Mouse (Mus musculus): ENCODE measurements around the gene Obp1a. TPM values are rescaled to one million over a fixed set of nuclear protein-coding genes. Genes with fewer than 3 reads are reported as not detected.

Gene Obp1a
- not detected for polyA plus RNA-seq (2017; shearing (Covaris generic))

DNA sequence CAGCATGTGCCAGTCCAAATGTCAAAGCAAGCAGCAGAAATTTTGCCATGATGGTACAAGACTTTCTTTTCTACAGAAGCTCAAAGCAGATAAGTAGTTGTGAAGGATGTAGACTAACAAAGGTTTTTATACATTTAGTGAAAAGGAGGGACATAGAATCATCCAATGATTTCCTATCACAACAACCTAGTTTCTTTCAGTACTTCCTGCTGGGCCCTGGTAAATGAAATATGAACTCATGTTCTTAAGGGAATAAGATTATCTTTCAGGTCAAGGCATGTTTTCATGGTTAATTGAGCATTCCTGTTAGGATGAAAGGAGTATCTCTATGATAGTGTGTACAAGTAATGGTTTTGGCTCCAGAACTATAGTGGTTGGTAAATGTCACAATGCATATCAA, at the start of gene Obp1a:
Gene Obp1a (minus strand): TSS at position 101 of the 400 bp plus-strand sequence.

DNA sequence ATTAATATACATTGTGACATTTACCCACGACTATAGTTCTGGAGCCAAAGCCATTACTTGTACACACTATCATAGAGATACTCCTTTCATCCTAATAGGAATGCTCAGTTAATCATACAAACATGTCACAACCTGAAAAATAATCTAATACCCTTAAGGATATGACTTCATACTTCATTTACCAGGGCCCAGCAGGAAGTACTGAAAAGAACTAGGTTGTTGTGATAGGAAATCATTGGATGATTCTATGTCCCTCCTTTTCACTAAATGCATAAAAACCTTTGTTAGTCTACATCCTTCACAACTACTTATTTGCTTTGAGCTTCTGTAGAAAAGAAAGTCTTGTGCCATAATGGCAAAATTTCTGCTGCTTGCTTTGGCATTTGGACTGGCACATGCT, 34.0 kb upstream of the Obp1a start, which contains the start of gene Gm5938:
Gene Gm5938 (plus strand): TSS at position 301 of the 400 bp plus-strand sequence.

Other genes starting within 250 kb of the Obp1a start
- not detected for gene Pbsn, start 237.8 kb downstream of the Obp1a start, polyA plus RNA-seq (2017; shearing (Covaris generic))
- gene Gm14744, start 226.6 kb downstream of the Obp1a start, polyA plus RNA-seq (2017; shearing (Covaris generic)) = not detected
- gene 5430402E10Rik, start 166.3 kb downstream of the Obp1a start, polyA plus RNA-seq (2017; shearing (Covaris generic)) = not detected
- not detected for gene Gm5938, start 34.1 kb upstream of the Obp1a start, polyA plus RNA-seq (2017; shearing (Covaris generic))
- not detected for gene Obp1b, start 95.4 kb upstream of the Obp1a start, polyA plus RNA-seq (2017; shearing (Covaris generic))
- gene Gm14743, start 154.5 kb upstream of the Obp1a start, polyA plus RNA-seq (2017; shearing (Covaris generic)) = not detected

All from activated CD4-positive, CD25-positive, alpha-beta regulatory T cell, adult 9 weeks (primary cell).